Mouse (Mus musculus): ENCODE results near the gene Zfp119b. TPM values are rescaled to one million over a fixed set of nuclear protein-coding genes. Genes with fewer than 3 reads are reported as not detected.
A peak's percentile ranks its signal among the peaks of the same experiment; 100 is the strongest.

Gene Zfp119b
- polyA plus RNA-seq, 1 experiment, result 0.27 TPM

- WGBS, result 82% methylated on average over 13 of the region's 13 CpGs
- H3K27ac ChIP-seq (ENCODE audit: insufficient read depth, low read length), result peak overlapping the region; percentile 95
- TF ChIP-seq CTCF (IDR thresholded peaks at IDR 0.05; ENCODE audit: extremely low read depth, insufficient read depth, insufficient read length, insufficient replicate concordance) (no peak), POLR2A (IDR thresholded peaks at IDR 0.05; ENCODE audit: low read depth, low read length) (no peak)
- no peaks in the 10 kb centered on the region for H3K27me3 ChIP-seq (ENCODE audit: control insufficient read depth, insufficient read depth, low read length)
- peak overlapping the region; percentile 95; the same call in 1 of the 2 replicates for H3K4me3 ChIP-seq (ENCODE audit: extremely low read depth, insufficient read depth, insufficient read length)
- peaks cover 3% of the 10 kb centered on the region; the same call in 1 of the 2 replicates for H3K36me3 ChIP-seq (ENCODE audit: control insufficient read depth, insufficient read depth, low read length)
- peaks cover 7% of the 10 kb centered on the region; the same call in 1 of the 2 replicates for H3K4me1 ChIP-seq (ENCODE audit: control insufficient read depth, insufficient read depth, insufficient read length)
- DNase-seq (ENCODE audit: low read depth in 1 of 2, low spot score in 2 of 2), result no peak
Observed at GRCm38 (mm10) chr17:55957726-55958583, 8.7 kb upstream of the Zfp119b start.

GRCm38 (mm10) chr17:55957168-55957567 lies 7.9 kb upstream of the Zfp119b start:
- TF ChIP-seq POLR2A (IDR thresholded peaks at IDR 0.05; ENCODE audit: low read depth, low read length) (no peak), CTCF (IDR thresholded peaks at IDR 0.05; ENCODE audit: extremely low read depth, insufficient read depth, insufficient read length, insufficient replicate concordance) (peak; percentile 87)
- Histone ChIP-seq H3K27ac (ENCODE audit: insufficient read depth, low read length) (no peak overlapping the region), H3K27me3 (ENCODE audit: control insufficient read depth, insufficient read depth, low read length) (no peaks in the 10 kb centered on the region), H3K36me3 (ENCODE audit: control insufficient read depth, insufficient read depth, low read length) (peaks cover 3% of the 10 kb centered on the region; the same call in 1 of the 2 replicates), H3K4me3 (ENCODE audit: extremely low read depth, insufficient read depth, insufficient read length) (no peak overlapping the region), H3K4me1 (ENCODE audit: control insufficient read depth, insufficient read depth, insufficient read length) (peaks cover 7% of the 10 kb centered on the region; the same call in 1 of the 2 replicates)
- DNase-seq (ENCODE audit: low read depth in 1 of 2, low spot score in 2 of 2), result peak in 1 of 2 experiments; percentile 67
- 32% methylated on average over 9 of the region's 9 CpGs for WGBS

GRCm38 (mm10) chr17:55956591-55956990 lies 7.3 kb upstream of the Zfp119b start:
- 87% methylated on average over 6 of the region's 6 CpGs for WGBS
- DNase-seq (ENCODE audit: low read depth in 1 of 2, low spot score in 2 of 2), result no peak
- Histone ChIP-seq H3K4me3 (ENCODE audit: extremely low read depth, insufficient read depth, insufficient read length) (no peak overlapping the region), H3K4me1 (ENCODE audit: control insufficient read depth, insufficient read depth, insufficient read length) (peaks cover 7% of the 10 kb centered on the region; the same call in 1 of the 2 replicates), H3K36me3 (ENCODE audit: control insufficient read depth, insufficient read depth, low read length) (0 out of 2 replicates have a peak, but pooled peaks cover 1% of the 10 kb centered on the region), H3K27me3 (ENCODE audit: control insufficient read depth, insufficient read depth, low read length) (no peaks in the 10 kb centered on the region), H3K27ac (ENCODE audit: insufficient read depth, low read length) (no peak overlapping the region)
- TF ChIP-seq CTCF (IDR thresholded peaks at IDR 0.05; ENCODE audit: extremely low read depth, insufficient read depth, insufficient read length, insufficient replicate concordance) (no peak), POLR2A (IDR thresholded peaks at IDR 0.05; ENCODE audit: low read depth, low read length) (no peak)

GRCm38 (mm10) chr17:55956129-55956528 lies 6.8 kb upstream of the Zfp119b start:
- Histone ChIP-seq H3K4me3 (ENCODE audit: extremely low read depth, insufficient read depth, insufficient read length) (no peak overlapping the region), H3K4me1 (ENCODE audit: control insufficient read depth, insufficient read depth, insufficient read length) (peaks cover 7% of the 10 kb centered on the region; the same call in 1 of the 2 replicates), H3K36me3 (ENCODE audit: control insufficient read depth, insufficient read depth, low read length) (0 out of 2 replicates have a peak, but pooled peaks cover 1% of the 10 kb centered on the region), H3K27me3 (ENCODE audit: control insufficient read depth, insufficient read depth, low read length) (no peaks in the 10 kb centered on the region), H3K27ac (ENCODE audit: insufficient read depth, low read length) (no peak overlapping the region)
- DNase-seq (ENCODE audit: low read depth in 1 of 2, low spot score in 2 of 2), result no peak
- TF ChIP-seq CTCF (IDR thresholded peaks at IDR 0.05; ENCODE audit: extremely low read depth, insufficient read depth, insufficient read length, insufficient replicate concordance) (no peak), POLR2A (IDR thresholded peaks at IDR 0.05; ENCODE audit: low read depth, low read length) (no peak)
- 89% methylated on average over 26 of the region's 26 CpGs for WGBS

GRCm38 (mm10) chr17:55954229-55954628 lies 4.9 kb upstream of the Zfp119b start:
- Histone ChIP-seq H3K27ac (ENCODE audit: insufficient read depth, low read length) (no peak overlapping the region), H3K36me3 (ENCODE audit: control insufficient read depth, insufficient read depth, low read length) (no peaks in the 10 kb centered on the region), H3K4me3 (ENCODE audit: extremely low read depth, insufficient read depth, insufficient read length) (no peak overlapping the region), H3K27me3 (ENCODE audit: control insufficient read depth, insufficient read depth, low read length) (no peaks in the 10 kb centered on the region), H3K4me1 (ENCODE audit: control insufficient read depth, insufficient read depth, insufficient read length) (peaks cover 6% of the 10 kb centered on the region; the same call in 1 of the 2 replicates)
- no peak for TF ChIP-seq CTCF (IDR thresholded peaks at IDR 0.05; ENCODE audit: extremely low read depth, insufficient read depth, insufficient read length, insufficient replicate concordance)
- no peak for TF ChIP-seq POLR2A (IDR thresholded peaks at IDR 0.05; ENCODE audit: low read depth, low read length)
- no peak for DNase-seq (ENCODE audit: low read depth in 1 of 2, low spot score in 2 of 2)
- WGBS, result 20% methylated on average over 16 of the region's 16 CpGs

GRCm38 (mm10) chr17:55953751-55954150 lies 4.5 kb upstream of the Zfp119b start:
- TF ChIP-seq CTCF (IDR thresholded peaks at IDR 0.05; ENCODE audit: extremely low read depth, insufficient read depth, insufficient read length, insufficient replicate concordance) (no peak), POLR2A (IDR thresholded peaks at IDR 0.05; ENCODE audit: low read depth, low read length) (no peak)
- no peaks in the 10 kb centered on the region for H3K36me3 ChIP-seq (ENCODE audit: control insufficient read depth, insufficient read depth, low read length)
- H3K4me1 ChIP-seq (ENCODE audit: control insufficient read depth, insufficient read depth, insufficient read length), result peaks cover 6% of the 10 kb centered on the region; the same call in 1 of the 2 replicates
- 58% methylated on average over 6 of the region's 6 CpGs for WGBS
- H3K27me3 ChIP-seq (ENCODE audit: control insufficient read depth, insufficient read depth, low read length), result no peaks in the 10 kb centered on the region
- no peak for DNase-seq (ENCODE audit: low read depth in 1 of 2, low spot score in 2 of 2)
- no peak overlapping the region for H3K27ac ChIP-seq (ENCODE audit: insufficient read depth, low read length)
- H3K4me3 ChIP-seq (ENCODE audit: extremely low read depth, insufficient read depth, insufficient read length), result no peak overlapping the region
